Mouse (Mus musculus) gastrocnemius, postnatal 25 days (tissue): ENCODE measurements around the gene Phospho1. TPM values are rescaled to one million over a fixed set of nuclear protein-coding genes. Genes with fewer than 3 reads are reported as not detected.
"Not testable (repeated sequence)": the region's sequence is repeated elsewhere in the genome, so short reads cannot be mapped to it uniquely, and the experiment has no call there.

Experiments
- DNase-seq: peaks from one replicate; pipeline ENCODE4 v3.0.0; 2022
- total RNA-seq, 2 experiments: library from RNA; stranded (reverse); gene quantifications; 1 replicate in 1 of 2; 2 replicates in 1 of 2; pipeline ENCODE4 v1.2.3; 2021

Phospho1 gene
- total RNA-seq, 2 experiments from 2014 or later = 288 to 335 TPM

DNA sequence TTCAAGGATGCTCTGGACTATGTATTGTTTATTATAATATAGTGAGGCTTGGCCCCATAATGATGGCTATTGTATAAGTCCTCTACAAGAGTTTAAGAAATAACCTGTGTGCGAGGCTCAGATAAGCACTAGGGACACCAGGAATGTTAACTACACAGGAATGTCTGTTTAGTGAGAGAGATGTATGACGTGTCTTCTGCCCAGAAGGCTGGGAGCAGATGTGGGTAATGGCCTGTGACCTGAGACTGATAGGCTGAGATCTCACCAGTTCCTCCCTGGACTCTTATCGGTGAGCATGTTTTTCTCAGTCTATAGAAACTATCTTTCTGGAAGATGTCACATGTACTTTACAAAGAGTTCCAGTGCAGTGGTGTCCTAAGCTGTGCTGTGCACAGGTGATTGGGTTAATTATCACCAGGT lies 35.8 kb downstream of the Phospho1 start:
- DNase-seq = no peak

DNA sequence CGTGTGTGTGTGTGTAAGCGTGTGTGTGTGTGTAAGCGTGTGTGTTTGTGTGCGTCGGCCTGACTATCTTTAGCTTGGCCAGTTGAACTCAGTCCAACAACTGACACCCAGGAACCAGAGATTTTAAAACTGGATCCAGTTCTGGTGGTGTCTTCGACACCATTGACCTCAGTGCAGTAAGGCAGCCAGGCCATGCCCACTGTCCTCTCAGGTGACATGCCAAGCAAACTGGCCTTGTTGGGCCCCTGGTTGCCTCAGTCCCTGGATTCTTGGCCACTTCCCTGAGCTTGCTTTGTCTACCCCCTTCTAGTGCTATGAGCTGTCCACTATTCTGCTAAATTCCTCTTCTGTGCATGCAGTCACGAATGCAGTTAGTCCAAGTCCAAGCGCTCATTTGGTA lies 37.1 kb downstream of the Phospho1 start:
- DNase-seq = no peak

DNA sequence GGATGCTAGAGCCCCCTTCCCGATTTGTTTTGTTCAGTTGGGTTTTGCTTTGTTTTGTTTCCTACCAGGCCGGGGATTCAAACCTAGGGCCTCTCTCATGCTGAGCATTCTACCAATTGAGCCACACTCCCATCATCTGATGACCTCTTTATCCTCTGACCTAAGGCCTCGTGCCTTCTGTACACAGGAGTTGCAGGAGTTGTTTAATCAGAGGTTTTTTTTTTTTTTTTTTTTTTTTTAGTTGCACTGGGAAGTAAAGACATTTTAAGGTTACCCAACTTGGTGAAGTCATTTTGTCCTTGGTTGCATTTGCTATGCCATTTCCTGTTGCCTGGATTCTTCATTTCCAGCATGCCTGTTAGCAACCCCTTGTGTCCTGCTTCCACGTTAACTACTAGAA lies 45.1 kb downstream of the Phospho1 start:
- no peak for DNase-seq

DNA sequence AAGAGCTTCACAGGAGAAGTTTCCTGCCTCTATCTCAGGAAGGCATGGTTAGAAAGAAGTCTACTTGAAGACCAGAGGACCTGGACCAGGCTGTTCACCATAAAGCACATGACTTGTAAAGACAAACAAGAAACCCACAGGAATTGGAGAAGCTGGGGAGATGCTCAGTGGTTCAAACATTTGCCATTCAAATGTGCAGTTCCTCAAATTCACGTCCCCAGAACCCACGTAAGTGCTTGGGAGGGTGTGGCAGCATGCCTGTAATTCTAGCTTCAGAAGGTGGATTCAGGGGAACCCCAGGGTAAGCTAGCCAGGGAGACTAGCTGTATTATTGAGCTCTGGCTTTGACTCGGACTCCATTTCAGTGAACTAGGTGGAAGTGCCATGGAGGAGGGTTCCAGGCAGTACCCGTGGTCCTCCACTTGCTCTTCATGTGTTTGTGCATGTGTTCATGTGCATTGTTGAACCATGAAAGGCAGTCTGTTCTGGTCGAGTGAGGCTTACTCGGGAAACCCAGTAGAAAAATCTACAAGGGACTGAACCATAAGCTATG lies 45.7 kb downstream of the Phospho1 start:
- no peak for DNase-seq

DNA sequence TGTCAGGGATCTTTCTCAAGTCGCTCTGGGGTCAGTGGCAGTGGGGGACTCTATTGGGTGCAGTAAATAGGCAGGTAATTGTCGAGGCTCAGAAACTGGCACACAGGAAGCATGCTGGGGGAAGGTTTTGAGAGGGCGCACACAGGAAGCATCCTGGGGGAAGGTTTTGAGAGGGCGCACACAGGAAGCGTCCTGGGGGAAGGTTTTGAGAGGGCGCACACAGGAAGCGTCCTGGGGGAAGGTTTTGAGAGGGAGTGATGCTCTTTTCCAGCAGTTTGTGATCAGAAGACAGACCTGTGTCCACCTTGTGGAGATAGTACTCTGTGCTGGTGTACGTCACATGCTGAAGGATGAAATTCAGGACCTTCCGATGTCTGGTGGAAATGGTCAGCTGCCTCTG lies 51.5 kb downstream of the Phospho1 start:
- DNase-seq = no peak

DNA sequence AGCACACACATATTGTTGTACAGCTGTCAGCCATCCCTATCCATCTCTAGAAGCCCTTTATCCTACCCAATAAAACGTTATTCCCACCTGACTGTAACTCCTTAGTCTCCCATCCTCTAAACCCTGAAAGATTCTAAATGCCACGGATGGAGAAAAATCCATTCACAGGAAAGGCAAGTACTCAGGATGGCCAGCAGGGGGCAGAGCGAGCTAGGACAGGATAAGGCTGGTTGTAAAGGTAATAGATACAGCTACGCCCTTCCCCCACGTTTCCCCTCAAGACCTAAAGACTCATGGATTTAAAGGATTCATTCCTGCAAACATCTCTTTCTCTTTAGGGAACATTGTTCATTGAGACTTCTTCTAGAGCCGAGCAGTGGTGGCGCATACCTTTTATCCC lies 52.0 kb downstream of the Phospho1 start:
- no peak for DNase-seq

DNA sequence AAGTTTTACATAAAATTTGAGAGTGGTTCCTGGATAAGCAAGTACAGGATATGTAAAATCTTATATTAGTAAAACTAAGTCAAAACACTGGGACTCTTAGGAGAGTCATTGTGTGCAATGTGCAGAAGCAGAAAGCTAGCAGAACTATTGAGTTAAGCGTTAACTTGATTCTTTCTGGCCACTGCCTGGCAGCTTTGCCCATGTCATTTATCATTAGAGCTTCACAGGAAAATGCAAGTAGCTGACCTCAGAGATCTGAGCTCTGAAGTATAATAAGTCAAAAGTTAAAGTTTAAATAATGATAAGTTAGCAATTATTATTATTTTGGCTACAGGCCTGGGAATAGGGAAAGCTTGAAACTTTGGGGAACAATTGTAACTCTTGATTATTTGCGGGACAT lies 55.6 kb downstream of the Phospho1 start:
- not testable (repeated sequence) for DNase-seq

Other genes starting within 250 kb of the Phospho1 start
- under 1 TPM; 0.43 to 0.61 TPM for gene Ngfr, start 236.8 kb upstream of the Phospho1 start, total RNA-seq
- gene Phb, start 157.5 kb upstream of the Phospho1 start, total RNA-seq = 100 to 1,000 TPM; 179 to 189 TPM
- gene Zfp652, start 111.8 kb upstream of the Phospho1 start, total RNA-seq = 10 to 100 TPM; 62.2 to 71.7 TPM
- gene B130006D01Rik, start 100.9 kb upstream of the Phospho1 start, total RNA-seq = under 1 TPM; 0.29 to 0.36 TPM
- 1 to 10 TPM; 5.2 to 6.1 TPM for gene Gngt2, start 12.7 kb downstream of the Phospho1 start, total RNA-seq
- 1 to 10 TPM; 2.2 to 3.2 TPM for gene Abi3, start 18.0 kb downstream of the Phospho1 start, total RNA-seq
- gene B4galnt2, start 90.4 kb downstream of the Phospho1 start, total RNA-seq = not detected
- not detected for gene Igf2bp1, start 181.4 kb downstream of the Phospho1 start, total RNA-seq
- not detected for gene Gip, start 200.0 kb downstream of the Phospho1 start, total RNA-seq
- 10 to 100 TPM; 31.1 to 31.8 TPM for gene Snf8, start 210.4 kb downstream of the Phospho1 start, total RNA-seq
- gene Ube2z, start 240.9 kb downstream of the Phospho1 start, total RNA-seq = 10 to 100 TPM; 15.0 to 15.6 TPM